Mouse (Mus musculus): ENCODE data around the gene Col6a5.

Col6a5 gene

GRCm38 (mm10) chr9:105960533-105960932, at the start of gene Col6a5:
Col6a5 (minus strand) TSS chr9:105960643.
- DNase-seq (ENCODE audit: extremely low read depth, low read depth): no peak

GRCm38 (mm10) chr9:105997955-105998354, 37.5 kb upstream of the Col6a5 start:
- no peak for DNase-seq (ENCODE audit: extremely low read depth, low read depth)

- DNase-seq (ENCODE audit: extremely low read depth, low read depth): no peak
Observed at GRCm38 (mm10) chr9:105992425-105992824, 32.0 kb upstream of the Col6a5 start.

GRCm38 (mm10) chr9:105990099-105990498, 29.7 kb upstream of the Col6a5 start:
- DNase-seq (ENCODE audit: extremely low read depth, low read depth): no peak

- no peak for DNase-seq (ENCODE audit: extremely low read depth, low read depth)
Observed at GRCm38 (mm10) chr9:105989468-105989867, 29.0 kb upstream of the Col6a5 start.

- no peak for DNase-seq (ENCODE audit: extremely low read depth, low read depth)
Observed at GRCm38 (mm10) chr9:105988096-105988495, 27.7 kb upstream of the Col6a5 start.

- DNase-seq (ENCODE audit: extremely low read depth, low read depth): no peak
Observed at GRCm38 (mm10) chr9:105984931-105985519, 24.6 kb upstream of the Col6a5 start.

GRCm38 (mm10) chr9:105978479-105978878, 18.0 kb upstream of the Col6a5 start:
- DNase-seq (ENCODE audit: extremely low read depth, low read depth): no peak

- no peak for DNase-seq (ENCODE audit: extremely low read depth, low read depth)
Observed at GRCm38 (mm10) chr9:105976871-105977270, 16.4 kb upstream of the Col6a5 start.

GRCm38 (mm10) chr9:105976314-105976713, 15.9 kb upstream of the Col6a5 start:
- no peak for DNase-seq (ENCODE audit: extremely low read depth, low read depth)

- DNase-seq (ENCODE audit: extremely low read depth, low read depth): no peak
Observed at GRCm38 (mm10) chr9:105973736-105974135, 13.3 kb upstream of the Col6a5 start.

GRCm38 (mm10) chr9:105972031-105972430, 11.6 kb upstream of the Col6a5 start:
- DNase-seq (ENCODE audit: extremely low read depth, low read depth): no peak

- DNase-seq (ENCODE audit: extremely low read depth, low read depth): no peak
Observed at GRCm38 (mm10) chr9:105971351-105971894, 11.0 kb upstream of the Col6a5 start.

GRCm38 (mm10) chr9:105970901-105971300, 10.5 kb upstream of the Col6a5 start:
- no peak for DNase-seq (ENCODE audit: extremely low read depth, low read depth)

- no peak for DNase-seq (ENCODE audit: extremely low read depth, low read depth)
Observed at GRCm38 (mm10) chr9:105967976-105968375, 7.5 kb upstream of the Col6a5 start.

GRCm38 (mm10) chr9:105959116-105959515, 1.3 kb downstream of the Col6a5 start:
- DNase-seq (ENCODE audit: extremely low read depth, low read depth): no peak

GRCm38 (mm10) chr9:105949755-105950154, 10.7 kb downstream of the Col6a5 start:
- no peak for DNase-seq (ENCODE audit: extremely low read depth, low read depth)

- DNase-seq (ENCODE audit: extremely low read depth, low read depth): no peak
Observed at GRCm38 (mm10) chr9:105947577-105947976, 12.9 kb downstream of the Col6a5 start.

- no peak for DNase-seq (ENCODE audit: extremely low read depth, low read depth)
Observed at GRCm38 (mm10) chr9:105933816-105934215, 26.6 kb downstream of the Col6a5 start.

- no peak for DNase-seq (ENCODE audit: extremely low read depth, low read depth)
Observed at GRCm38 (mm10) chr9:105929287-105929686, 31.2 kb downstream of the Col6a5 start.

GRCm38 (mm10) chr9:105928406-105929071, 31.9 kb downstream of the Col6a5 start:
- DNase-seq (ENCODE audit: extremely low read depth, low read depth): no peak

GRCm38 (mm10) chr9:105923659-105924058, 36.8 kb downstream of the Col6a5 start:
- no peak for DNase-seq (ENCODE audit: extremely low read depth, low read depth)

GRCm38 (mm10) chr9:105915186-105915585, 45.3 kb downstream of the Col6a5 start:
- no peak for DNase-seq (ENCODE audit: extremely low read depth, low read depth)
